Mouse (Mus musculus) cortical plate, adult 2 months (tissue): ENCODE results near the gene Acot7.

Source experiments
- CTCF ChIP-seq: fragments of 200-500 bp; IDR thresholded peaks from 2 replicates; pipeline ENCODE4 v1.5.1; 2011; ENCODE audit warnings: mild to moderate bottlenecking, control low read depth, low read length; ENCODE audit not compliant: insufficient read depth; ENCODE audit errors: extremely low read depth
- POLR2A ChIP-seq: fragments of 200-500 bp; IDR thresholded peaks from 2 replicates; pipeline ENCODE4 v1.6.1; 2011; ENCODE audit warnings: mild to moderate bottlenecking, low read length, control low read depth; ENCODE audit not compliant: insufficient read depth; ENCODE audit errors: extremely low read depth

DNA sequence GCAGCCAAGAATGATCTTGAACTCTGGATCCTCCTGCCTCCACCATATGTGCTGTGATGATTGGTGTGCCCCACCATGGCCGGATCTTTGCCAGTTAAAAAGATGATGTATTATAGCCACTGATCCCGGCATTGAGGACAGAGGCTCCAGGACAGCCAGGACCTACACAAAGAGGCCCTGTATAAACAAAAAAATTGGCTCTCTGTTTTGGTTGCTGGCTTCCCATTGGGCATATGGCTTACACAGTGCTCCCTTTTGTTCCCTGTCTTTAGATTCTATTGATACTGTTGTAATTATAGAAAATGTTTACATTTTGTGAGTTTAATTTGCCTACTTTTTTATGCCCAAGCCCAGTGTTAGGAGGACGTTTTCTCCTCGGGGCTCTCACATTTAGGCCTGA is 14.6 kb downstream of the Acot7 start:
- no peak for TF ChIP-seq CTCF
- no peak for TF ChIP-seq POLR2A
